Mouse (Mus musculus): Measurements from ENCODE around the gene Olfr519. TPM values are rescaled to one million over a fixed set of nuclear protein-coding genes. Genes with fewer than 3 reads are reported as not detected.

Olfr519 gene
- not detected in 2 replicates for polyA plus RNA-seq (2015; fragmentation: Nextera tagmentation; extraction: Ambion mirVana)

- no peak for DNase-seq (ENCODE audit: low spot score)
Observed at GRCm38 (mm10) chr7:108894320-108894719, at the start of gene Olfr519. Olfr519 (minus strand) TSS chr7:108894420.

GRCm38 (mm10) chr7:108944002-108944401 is 49.8 kb upstream of the Olfr519 start:
- peak; percentile 43 for DNase-seq (ENCODE audit: low spot score)

- DNase-seq (ENCODE audit: low spot score) = no peak
Observed at GRCm38 (mm10) chr7:108941466-108941865, 47.2 kb upstream of the Olfr519 start.

DNA sequence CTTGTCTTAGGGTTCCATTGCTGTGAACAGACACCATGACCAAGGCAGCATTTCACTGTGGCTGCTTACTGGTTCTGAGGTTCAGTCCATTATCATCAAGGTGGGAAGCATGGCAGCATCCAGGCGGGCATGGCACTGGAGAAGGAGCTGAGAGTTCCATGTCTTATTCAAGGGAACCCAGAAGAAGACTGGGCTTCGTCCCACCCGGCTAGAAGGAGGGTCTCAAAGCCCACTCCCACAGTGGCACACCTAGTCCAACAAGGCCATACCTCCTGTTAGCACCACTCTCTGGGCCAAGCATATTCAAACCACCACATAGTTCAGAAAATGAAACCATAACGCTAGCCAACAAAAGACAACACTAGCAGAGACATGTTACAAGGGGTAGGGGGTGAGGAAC is 42.4 kb upstream of the Olfr519 start:
- DNase-seq (ENCODE audit: low spot score) = no peak

DNA sequence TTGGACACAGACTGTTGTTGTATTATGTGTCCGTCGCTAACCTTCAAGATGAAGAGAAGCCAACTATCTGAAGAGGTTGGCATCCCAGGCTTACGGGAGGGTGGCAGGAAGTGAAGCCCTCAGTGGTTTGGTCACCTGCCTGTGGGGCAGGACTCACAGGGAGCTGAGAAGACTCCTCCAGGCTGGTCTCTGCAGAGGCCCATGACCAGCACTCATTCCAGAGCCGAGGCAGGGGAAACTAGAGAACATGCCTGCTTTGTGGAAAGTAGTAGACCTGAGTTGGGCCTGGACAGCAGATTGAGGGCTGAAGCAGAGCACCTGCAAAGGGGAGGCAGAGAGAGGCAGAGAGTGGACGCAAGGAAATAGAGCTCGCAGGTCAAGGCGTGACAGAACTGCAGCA is 41.2 kb upstream of the Olfr519 start:
- no peak for DNase-seq (ENCODE audit: low spot score)

DNA sequence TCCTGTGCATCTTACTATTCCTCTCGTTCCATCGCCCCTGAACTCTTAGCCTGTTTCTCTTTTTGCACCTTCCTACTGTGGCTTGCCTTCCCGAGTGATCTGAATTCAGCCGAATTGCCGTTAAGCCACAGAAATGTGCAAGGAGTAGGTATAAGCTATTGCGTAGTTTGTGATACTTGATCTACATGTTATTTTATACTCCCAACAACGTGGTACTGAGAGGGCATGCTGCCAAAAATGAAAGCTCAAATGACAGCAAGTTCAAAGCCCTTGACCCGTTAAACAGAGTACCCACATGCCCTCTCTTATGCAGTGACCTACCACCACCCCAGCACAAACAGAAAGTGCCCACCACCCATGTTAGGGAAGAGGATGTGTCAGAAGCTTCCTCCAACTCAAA is 40.6 kb upstream of the Olfr519 start:
- no peak for DNase-seq (ENCODE audit: low spot score)

- peak; percentile 98 for DNase-seq (ENCODE audit: low spot score)
Observed at GRCm38 (mm10) chr7:108933794-108934731, 39.8 kb upstream of the Olfr519 start, which contains the start of gene Eif3f. Eif3f (plus strand) TSS chr7:108934417.

DNA sequence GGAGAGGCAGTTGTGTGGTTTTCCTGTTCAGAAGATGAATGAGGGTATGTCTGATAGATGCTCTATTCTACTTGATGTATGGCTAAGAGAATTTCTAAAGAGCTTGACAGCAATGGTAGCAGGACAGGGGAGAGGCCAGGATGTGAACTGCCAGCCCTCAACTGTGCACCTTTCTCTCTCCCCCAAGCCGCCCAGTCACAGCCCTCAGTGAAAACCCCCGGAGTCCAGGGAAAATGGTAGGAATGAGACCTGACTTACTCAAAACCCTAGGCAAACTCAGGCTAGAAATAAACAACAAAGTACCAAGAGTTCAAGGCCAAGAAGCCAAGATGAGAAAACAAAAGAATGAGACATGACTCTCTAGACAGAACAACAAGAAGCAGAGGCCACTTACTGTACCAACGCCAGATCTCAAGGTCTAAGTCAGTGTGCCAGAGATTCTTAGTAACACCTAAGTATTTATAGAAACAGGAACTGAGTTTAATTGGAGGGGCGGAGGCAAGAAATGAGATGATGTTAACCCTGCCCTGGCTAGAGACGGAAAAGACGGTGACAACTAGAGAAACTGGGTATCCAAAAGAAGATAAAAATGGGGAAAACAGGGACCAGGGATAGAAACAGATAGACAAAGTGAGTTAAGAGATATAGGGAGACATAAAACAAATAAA is 35.6 kb upstream of the Olfr519 start, which contains the start of gene Nlrp10:
TSS of gene Nlrp10 (minus strand) at position 453 of the 668 bp plus-strand sequence.
- DNase-seq (ENCODE audit: low spot score) = no peak

GRCm38 (mm10) chr7:108928280-108929188 is 34.3 kb upstream of the Olfr519 start:
- DNase-seq (ENCODE audit: low spot score) = no peak

GRCm38 (mm10) chr7:108927043-108927442 is 32.8 kb upstream of the Olfr519 start:
- DNase-seq (ENCODE audit: low spot score) = no peak

DNA sequence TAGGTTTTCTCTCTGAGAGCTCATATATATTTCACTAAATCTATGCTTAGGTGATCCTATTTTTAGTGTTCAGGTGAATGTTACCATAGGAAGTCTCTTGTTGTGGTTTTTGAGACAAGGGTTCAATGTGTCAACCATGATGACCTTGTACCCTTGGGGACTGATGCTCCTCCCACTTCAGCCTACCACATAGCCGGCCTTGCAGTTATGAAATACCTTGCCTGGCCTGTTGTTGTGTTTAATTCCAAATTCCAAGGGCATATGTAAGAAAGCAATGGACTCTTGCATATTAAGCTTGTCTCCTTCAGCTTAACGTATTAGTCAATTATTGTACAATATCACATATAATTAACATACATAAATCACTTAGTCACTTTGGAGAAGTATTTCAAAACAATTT is 9.7 kb upstream of the Olfr519 start:
- no peak for DNase-seq (ENCODE audit: low spot score)

DNA sequence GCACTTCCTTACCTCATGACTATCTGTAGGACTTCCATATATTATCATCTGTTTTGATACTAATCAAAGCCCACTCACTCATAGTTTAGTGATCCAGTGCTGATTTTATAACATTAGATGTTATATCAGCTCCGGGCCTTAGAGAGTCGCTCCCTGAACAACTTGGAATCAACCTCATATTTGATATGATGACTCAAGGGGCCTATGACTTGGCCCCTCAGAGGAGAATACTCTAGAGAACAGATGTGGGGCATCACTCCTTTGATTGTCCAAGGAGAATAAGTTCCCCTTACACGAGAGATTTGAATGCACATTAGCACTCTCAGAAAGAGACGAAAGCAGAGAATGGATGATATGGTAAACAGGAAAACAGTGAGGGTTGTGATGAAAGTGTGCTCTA is 9.3 kb downstream of the Olfr519 start, which contains the start of gene Olfr518:
TSS of gene Olfr518 (minus strand) at position 101 of the 400 bp plus-strand sequence.
- DNase-seq (ENCODE audit: low spot score) = no peak

- no peak for DNase-seq (ENCODE audit: low spot score)
Observed at GRCm38 (mm10) chr7:108872279-108872678, 21.9 kb downstream of the Olfr519 start, which contains the start of gene Olfr517. Olfr517 (minus strand) TSS chr7:108872379.

DNA sequence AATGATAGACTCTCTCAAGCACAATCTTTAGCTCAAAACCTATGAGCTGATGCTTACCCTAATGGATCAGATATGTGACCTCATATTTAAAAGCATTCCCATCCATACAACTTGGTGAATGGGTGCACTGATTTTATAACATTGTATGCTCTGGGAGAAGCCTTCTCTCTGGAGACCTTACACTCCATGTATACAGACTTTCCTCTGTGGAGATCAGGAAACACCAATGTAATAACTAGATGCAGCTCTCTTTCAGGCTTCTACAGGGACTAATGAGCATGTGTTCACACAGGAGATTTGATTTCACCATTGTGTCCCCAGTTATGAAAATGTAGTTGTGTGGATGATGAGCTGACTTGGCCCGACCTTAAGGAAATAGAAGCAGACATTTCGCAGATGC is 43.8 kb downstream of the Olfr519 start, which contains the start of gene Olfr516:
TSS of gene Olfr516 (minus strand) at position 101 of the 400 bp plus-strand sequence.
- DNase-seq (ENCODE audit: low spot score) = no peak

Other genes starting within 250 kb of the Olfr519 start
- gene Olfr509, start 242.5 kb downstream of the Olfr519 start, polyA plus RNA-seq (2015; fragmentation: Nextera tagmentation; extraction: Ambion mirVana) = not detected in 2 replicates
- not detected in 2 replicates for gene Olfr510, start 228.0 kb downstream of the Olfr519 start, polyA plus RNA-seq (2015; fragmentation: Nextera tagmentation; extraction: Ambion mirVana)
- gene Olfr512, start 181.1 kb downstream of the Olfr519 start, polyA plus RNA-seq (2015; fragmentation: Nextera tagmentation; extraction: Ambion mirVana) = not detected in 2 replicates
- not detected in 2 replicates for gene Olfr513, start 143.4 kb downstream of the Olfr519 start, polyA plus RNA-seq (2015; fragmentation: Nextera tagmentation; extraction: Ambion mirVana)
- not detected in 2 replicates for gene Olfr514, start 68.4 kb downstream of the Olfr519 start, polyA plus RNA-seq (2015; fragmentation: Nextera tagmentation; extraction: Ambion mirVana)
- not detected in 2 replicates for gene Olfr516, start 43.9 kb downstream of the Olfr519 start, polyA plus RNA-seq (2015; fragmentation: Nextera tagmentation; extraction: Ambion mirVana)
- not detected in 2 replicates for gene Olfr517, start 22.0 kb downstream of the Olfr519 start, polyA plus RNA-seq (2015; fragmentation: Nextera tagmentation; extraction: Ambion mirVana)
- gene Olfr518, start 9.4 kb downstream of the Olfr519 start, polyA plus RNA-seq (2015; fragmentation: Nextera tagmentation; extraction: Ambion mirVana) = not detected in 2 replicates
- 0.04 and 0.13 TPM in 2 replicates for gene Nlrp10, start 35.8 kb upstream of the Olfr519 start, polyA plus RNA-seq (2015; fragmentation: Nextera tagmentation; extraction: Ambion mirVana)
- 97.7 and 111 TPM in 2 replicates for gene Eif3f, start 40.0 kb upstream of the Olfr519 start, polyA plus RNA-seq (2015; fragmentation: Nextera tagmentation; extraction: Ambion mirVana)
- gene Tub, start 55.9 kb upstream of the Olfr519 start, polyA plus RNA-seq (2015; fragmentation: Nextera tagmentation; extraction: Ambion mirVana) = 0.05 and 0.06 TPM in 2 replicates
- gene Ric3, start 188.9 kb upstream of the Olfr519 start, polyA plus RNA-seq (2015; fragmentation: Nextera tagmentation; extraction: Ambion mirVana) = 0.40 and 0.48 TPM in 2 replicates